Mouse (Mus musculus) left cerebral cortex, adult 2 months (tissue): Measurements from ENCODE around the gene Pif1. TPM values are rescaled to one million over a fixed set of nuclear protein-coding genes. Genes with fewer than 3 reads are reported as not detected.

Experiments used
- DNase-seq, 2 experiments: peaks; one replicate each; pipeline ENCODE4 v3.0.0; 2021 to 2022; ENCODE audit warnings: low spot score in 2 of 2, mixed read lengths in 1 of 2; ENCODE audit errors: extremely low spot score in 1 of 2
- H3K27ac ChIP-seq: fragments of 200-600 bp; 2 replicates; pipeline ENCODE4 v1.8.1; 2022
- H3K4me3 ChIP-seq: fragments of 200-600 bp; 2 replicates; pipeline ENCODE4 v1.8.1; 2022
- CTCF ChIP-seq: fragments of 200-600 bp; IDR thresholded peaks from 2 replicates; pipeline ENCODE4 v1.8.1; 2022; ENCODE audit warnings: antibody characterized with exemption, mild to moderate bottlenecking, moderate library complexity
- intact Hi-C: fragments of 180-260 bp; cut with DNase I; formaldehyde crosslinking; loops from one replicate; pipeline ENCODE4 v1.15.1; 2025
- total RNA-seq, 2 experiments: library from RNA; stranded (reverse); gene quantifications; 2 replicates each; pipeline ENCODE4 v1.2.3; 2021

Gene Pif1
- total RNA-seq, 2 experiments from 2014 or later: 0.20 to 0.28 TPM

DNA sequence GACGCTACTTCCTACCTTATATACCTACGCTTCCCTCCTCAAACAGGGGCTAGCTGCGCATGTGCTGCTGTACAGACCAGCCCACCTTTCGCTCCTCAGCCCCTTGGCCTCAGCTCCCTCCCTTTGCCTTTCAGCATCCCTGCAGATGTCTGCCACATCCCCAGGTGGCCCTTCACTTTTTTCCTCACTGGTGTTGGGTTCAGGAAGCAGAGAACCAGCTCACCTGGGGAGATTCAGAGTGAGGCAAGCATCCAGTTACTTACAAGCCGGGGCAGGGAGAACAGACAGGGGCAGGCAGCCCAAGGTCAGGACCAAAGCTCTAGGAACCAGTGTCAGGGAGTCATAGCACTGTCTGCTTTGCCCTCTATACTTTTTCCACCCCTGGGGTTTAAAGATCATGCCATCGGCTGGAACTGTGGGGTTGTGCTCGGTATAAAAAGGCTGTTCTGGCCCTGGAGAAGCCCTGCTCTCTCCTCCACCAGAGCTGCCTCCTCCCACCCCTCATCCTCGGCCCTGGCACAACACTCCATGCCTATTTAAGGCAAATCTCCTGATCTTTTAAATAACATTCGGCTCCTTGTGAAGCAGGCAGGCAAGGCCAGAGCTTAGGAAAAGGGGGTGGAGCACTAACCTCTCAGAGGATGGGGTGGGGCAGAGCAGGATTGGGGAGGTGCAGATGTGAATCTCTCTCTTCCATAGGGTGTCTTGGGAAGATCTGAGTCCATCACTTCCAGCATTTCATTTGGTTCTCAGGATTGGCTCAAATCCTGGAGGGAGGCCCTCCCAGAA is 19.6 kb downstream of the Pif1 start:
- intact Hi-C loops: loop anchor here (5.0 to 10.0 kb wide), 2 partner anchors 246 to 398 kb away; no protein-coding TSS in a partner anchor
- TF ChIP-seq CTCF: no peak

DNA sequence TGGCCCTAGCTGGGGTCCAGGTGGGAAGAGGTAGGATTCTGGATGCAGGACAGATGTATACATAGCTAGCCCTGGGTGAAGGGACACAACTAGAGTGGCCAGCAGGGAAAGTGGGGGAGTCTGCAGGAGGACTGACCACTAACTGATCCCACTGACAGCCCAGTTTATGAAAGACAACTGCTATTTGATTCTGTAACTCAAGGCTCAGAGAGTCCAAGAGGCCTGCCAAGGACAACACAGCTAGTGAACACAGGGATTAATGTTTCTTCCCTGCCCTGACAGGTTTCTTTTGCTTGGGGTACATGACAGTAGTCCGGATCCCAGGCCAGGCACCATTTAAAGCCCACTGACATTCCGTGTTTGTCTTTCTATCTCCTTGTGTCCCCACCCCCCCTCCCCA is 20.2 kb downstream of the Pif1 start:
- no peak for TF ChIP-seq CTCF
- no peak for DNase-seq
- intact Hi-C loops: loop anchor here (5.0 to 10.0 kb wide), 2 partner anchors 245 to 398 kb away; no protein-coding TSS in a partner anchor

More for the DNA sequence above, 19.6 kb downstream of the Pif1 start:
- Histone ChIP-seq H3K27ac (no peak overlapping the region), H3K4me3 (no peak overlapping the region)
- no peak for DNase-seq

GRCm38 (mm10) chr9:65611969-65612486 is 25.1 kb downstream of the Pif1 start:
- intact Hi-C loops: no loop called here
- Histone ChIP-seq H3K27ac (no peak overlapping the region), H3K4me3 (no peak overlapping the region)
- TF ChIP-seq CTCF: no peak
- DNase-seq: no peak

More for the DNA sequence above, 20.2 kb downstream of the Pif1 start:
- H3K27ac ChIP-seq: no peak overlapping the region
- H3K4me3 ChIP-seq: no peak overlapping the region

DNA sequence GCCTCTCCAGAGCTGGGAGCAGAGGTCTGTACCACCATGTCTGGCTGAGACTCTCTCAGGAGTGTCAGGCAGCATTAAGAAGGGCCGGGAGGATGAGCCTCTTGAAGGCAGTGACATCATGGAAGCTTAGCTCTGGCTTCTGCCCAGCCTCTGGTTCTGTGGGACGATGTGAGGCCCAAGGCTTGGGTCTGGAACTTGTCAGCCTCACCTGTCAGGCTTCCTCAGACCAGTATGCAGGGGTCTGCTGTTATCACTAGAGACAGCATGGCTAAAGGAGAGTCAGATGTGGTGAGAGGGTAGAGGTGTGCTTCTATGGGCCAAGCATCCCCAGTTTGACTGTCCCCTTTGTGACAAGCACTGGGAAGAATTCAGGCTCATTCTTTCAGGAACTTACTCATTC is 26.1 kb downstream of the Pif1 start:
- DNase-seq: no peak
- no peak for TF ChIP-seq CTCF
- Histone ChIP-seq H3K4me3 (no peak overlapping the region), H3K27ac (no peak overlapping the region)
- intact Hi-C loops: no loop called here

- no peak overlapping the region for H3K4me3 ChIP-seq
These were observed 32.4 kb downstream of the Pif1 start for GRCm38 (mm10) chr9:65619311-65619710.

GRCm38 (mm10) chr9:65621196-65621595 is 34.2 kb downstream of the Pif1 start:
- no peak for TF ChIP-seq CTCF
- no peak overlapping the region for H3K27ac ChIP-seq
- H3K4me3 ChIP-seq: no peak overlapping the region
- intact Hi-C loops: no loop called here
- DNase-seq: no peak

More at GRCm38 (mm10) chr9:65619311-65619710, 32.4 kb downstream of the Pif1 start:
- no peak for DNase-seq
- no peak overlapping the region for H3K27ac ChIP-seq
- no peak for TF ChIP-seq CTCF
- intact Hi-C loops: no loop called here

- H3K27ac ChIP-seq: no peak overlapping the region
- H3K4me3 ChIP-seq: no peak overlapping the region
- TF ChIP-seq CTCF: no peak
- intact Hi-C loops: no loop called here
- DNase-seq: no peak
These were observed 34.7 kb downstream of the Pif1 start for GRCm38 (mm10) chr9:65621666-65622065.

DNA sequence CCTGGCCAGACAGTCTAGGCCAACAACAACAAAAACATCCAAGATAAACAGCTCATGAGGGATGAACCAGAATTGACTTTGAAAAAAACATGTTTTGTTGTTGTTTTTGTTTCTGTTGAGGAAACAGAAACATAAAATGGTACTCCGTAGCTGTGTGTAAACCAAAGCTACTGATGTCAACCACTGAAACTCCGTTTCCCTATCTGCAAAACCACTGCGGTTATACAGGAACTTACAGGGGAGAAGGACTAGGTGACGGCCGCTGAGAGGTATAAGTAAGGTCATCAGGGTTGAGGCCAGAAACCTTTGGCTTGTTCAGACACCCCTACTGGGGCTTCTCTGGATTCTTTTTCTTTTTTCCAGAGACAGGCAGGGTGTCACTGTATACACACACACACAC is 35.9 kb downstream of the Pif1 start:
- intact Hi-C loops: no loop called here
- no peak for DNase-seq
- Histone ChIP-seq H3K27ac (no peak overlapping the region), H3K4me3 (no peak overlapping the region)
- TF ChIP-seq CTCF: no peak

GRCm38 (mm10) chr9:65624266-65624665 is 37.3 kb downstream of the Pif1 start:
- intact Hi-C loops: no loop called here
- no peak overlapping the region for H3K4me3 ChIP-seq
- H3K27ac ChIP-seq: no peak overlapping the region
- DNase-seq: no peak
- TF ChIP-seq CTCF: no peak

DNA sequence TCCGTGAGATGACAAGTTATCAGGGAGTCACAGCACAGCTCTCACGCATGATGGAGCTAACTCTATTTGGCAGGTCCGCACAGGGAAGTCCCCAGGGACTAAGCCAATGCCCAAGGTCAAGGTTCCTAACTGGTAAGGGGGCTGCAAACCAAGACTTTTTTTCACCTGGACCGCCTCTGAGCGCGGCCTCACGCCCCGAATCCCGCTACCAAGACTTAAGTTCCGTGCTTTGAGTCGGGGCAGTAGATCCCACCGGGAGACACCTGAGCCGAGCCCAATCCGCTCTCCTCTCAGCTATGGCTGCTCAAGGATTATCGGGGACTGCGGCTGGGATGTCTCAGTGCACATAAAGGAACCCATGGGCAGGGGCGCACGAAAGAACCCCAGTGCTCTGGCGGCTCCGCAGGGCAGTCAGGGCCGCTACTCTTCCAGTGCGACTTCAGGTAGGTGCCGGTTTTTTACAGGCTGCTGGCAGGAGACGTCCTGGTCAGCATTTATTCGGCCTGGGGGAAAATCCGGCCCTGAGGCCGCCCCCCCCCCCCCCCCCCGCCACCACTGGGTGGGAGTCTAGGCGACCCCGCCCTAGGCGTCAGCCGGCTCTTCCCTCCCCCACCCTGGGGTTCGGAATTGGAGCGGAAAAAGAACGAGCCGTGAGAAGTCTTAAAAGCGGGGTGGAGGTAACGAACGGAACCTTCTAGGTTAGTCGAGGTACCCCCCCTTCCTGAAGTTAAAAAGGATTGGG is 42.2 kb downstream of the Pif1 start, which contains the start of gene Rbpms2:
Rbpms2 (plus strand) TSS at position 624 of the 742 bp plus-strand sequence.
- TF ChIP-seq CTCF: no peak
- Histone ChIP-seq H3K27ac (no peak within 1 kb of the TSS; the same call in 1 of the 2 replicates), H3K4me3 (peak within 1 kb of the TSS; percentile 52)
- intact Hi-C loops: no loop called here
- DNase-seq: no peak

DNA sequence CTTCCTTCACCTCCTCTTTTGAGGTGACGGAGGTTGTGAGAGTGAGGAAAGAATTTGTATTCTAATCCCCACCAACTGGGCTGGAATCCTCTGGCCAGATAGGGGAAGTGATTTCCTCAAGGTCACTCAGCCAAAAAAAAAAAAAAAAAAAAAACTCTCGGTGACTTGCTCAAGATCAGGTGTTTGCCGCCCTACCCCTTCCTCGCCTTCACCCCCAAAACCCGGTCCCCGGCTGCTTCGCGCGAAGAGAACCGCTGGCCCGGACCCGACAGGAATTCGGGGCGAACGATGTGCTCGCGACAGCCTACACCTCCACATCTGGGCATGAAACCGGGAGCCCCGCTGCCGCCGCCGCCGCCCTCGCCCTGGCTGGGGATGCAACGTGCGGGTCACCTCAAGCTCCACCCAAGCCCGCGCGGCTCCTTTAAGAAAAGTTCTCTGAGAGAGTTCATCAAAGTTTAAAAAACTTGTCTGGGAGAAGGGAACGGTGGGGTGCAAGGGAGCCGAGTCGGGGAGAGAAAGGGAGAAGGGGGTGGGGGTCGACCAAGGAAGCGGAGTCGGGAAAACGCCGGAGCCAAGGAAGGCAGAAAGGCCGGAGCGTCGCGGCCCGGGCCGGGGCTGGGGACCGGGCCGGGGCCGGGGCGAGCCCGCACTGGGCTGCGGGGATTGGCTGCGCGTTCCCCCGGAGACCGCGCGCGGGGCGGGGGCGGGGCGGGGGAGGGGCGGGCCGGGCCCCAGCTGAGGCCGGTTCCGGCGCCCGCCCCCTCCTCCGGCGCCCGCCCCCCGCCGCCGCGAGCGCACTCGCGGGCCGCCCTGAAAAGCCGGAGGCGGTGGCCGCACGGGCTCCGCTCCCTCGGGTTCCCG is 43.0 kb downstream of the Pif1 start:
- peak overlapping the region; percentile 52 for H3K4me3 ChIP-seq
- TF ChIP-seq CTCF: no peak
- peak; percentile 10 to 13 for DNase-seq
- intact Hi-C loops: no loop called here
- no peak overlapping the region; the same call in 1 of the 2 replicates for H3K27ac ChIP-seq
